ENCODE assay signal across 7 mouse cellular contexts in genomic region chr6:83107566-83108400, GRCm38 (mm10). TPM values are rescaled to one million over a fixed set of nuclear protein-coding genes. Genes with fewer than 3 reads are reported as not detected.
DNase-seq lines count a peak whose midpoint lies in the region; ATAC-seq and TF ChIP-seq lines count a peak whose summit lies in the region.

No protein-coding gene starts in this region.

- no peak for TF ChIP-seq POLR2A in bone marrow macrophage, adult 2 months (IDR thresholded peaks at IDR 0.05; ENCODE audit: borderline replicate concordance, low read depth, low read length)

- intact Hi-C loops in heart, postnatal 14 days (cut with DNase I) = no loop called here

- peaks cover 10% of the 10 kb centered on the region for H3K4me1 ChIP-seq in bone marrow macrophage, adult 2 months (ENCODE audit: control insufficient read depth, insufficient read depth, low read length)

- DNase-seq in MEL-GATA-1-ER (ENCODE audit: extremely low read depth, low read depth) = peak; percentile 59
- DNase-seq in heart, postnatal 14 days = peak; percentile 76 to 85
- peak in 1 of 2 experiments; percentile 75 for DNase-seq in layer of hippocampus, adult 2 months (ENCODE audit: low spot score in 2 of 2)
- DNase-seq in lung, postnatal 25 days (ENCODE audit: low spot score) = peak; percentile 70
- peak; percentile 85 for DNase-seq in right cerebral cortex, postnatal 14 days

- H3K4me3 ChIP-seq in bone marrow macrophage, adult 2 months (ENCODE audit: insufficient read depth, low read length) = peak overlapping the region; percentile 89
- peak overlapping the region; percentile 94; the same call in 1 of the 2 replicates for H3K4me3 ChIP-seq in layer of hippocampus, adult 2 months

- ATAC-seq in erythroblast, adult 5-6 weeks (replicated peaks; ENCODE audit: low FRiP score, poor library complexity, severe bottlenecking) = peak; percentile 78

- peak; percentile 54; the same call in 1 of the 2 replicates for TF ChIP-seq CTCF in bone marrow macrophage, adult 2 months (IDR thresholded peaks at IDR 0.05; ENCODE audit: low read depth, low read length)
- TF ChIP-seq CTCF in layer of hippocampus, adult 2 months (conservative IDR thresholded peaks at IDR 0.05) = peak; percentile 85

- no peak overlapping the region for H3K27ac ChIP-seq in bone marrow macrophage, adult 2 months (ENCODE audit: insufficient read depth, low read depth, low read length)
- H3K27ac ChIP-seq in layer of hippocampus, adult 2 months = peak overlapping the region; percentile 98

RNA-seq across cellular contexts. Expression of gene Mrpl53, which starts 1.1 kb away (rescaled TPM):
- 26.5 and 26.9 TPM in 2 replicates for polyA plus RNA-seq in bone marrow macrophage, adult 2 months (2012; ENCODE audit: insufficient read depth, insufficient read length, missing spikeins)
- 21.7 and 33.9 TPM in 2 replicates for total RNA-seq in erythroblast, adult 5-6 weeks (2015; ENCODE audit: low replicate concordance)
- 6.6 and 14.8 TPM in 2 replicates for total RNA-seq in erythroblast, adult 5-6 weeks (2017; ENCODE audit: low replicate concordance)
- total RNA-seq in heart, postnatal 14 days (2021) = 100 to 1,000 TPM; 133 to 136 TPM
- 10 to 100 TPM; 64.9 to 67.4 TPM for total RNA-seq in layer of hippocampus, adult 2 months (2021)

RNA-seq across cellular contexts. Expression of gene Gm42688, which starts 6.4 kb away (rescaled TPM):
- polyA plus RNA-seq in bone marrow macrophage, adult 2 months (2012; ENCODE audit: insufficient read depth, insufficient read length, missing spikeins) = 5.5 and 6.1 TPM in 2 replicates
- 0.19 TPM in 1 of 2 replicates, not detected in the other for total RNA-seq in erythroblast, adult 5-6 weeks (2015; ENCODE audit: low replicate concordance)
- total RNA-seq in erythroblast, adult 5-6 weeks (2017; ENCODE audit: low replicate concordance) = 0.94 TPM in 1 of 2 replicates, not detected in the other
- 1 to 10 TPM; 1.4 to 1.6 TPM for total RNA-seq in heart, postnatal 14 days (2021)
- total RNA-seq in layer of hippocampus, adult 2 months (2021) = 1 to 10 TPM; 8.5 to 9.5 TPM

RNA-seq across cellular contexts. Expression of gene Ccdc142, which starts 6.4 kb away (rescaled TPM):
- polyA plus RNA-seq in bone marrow macrophage, adult 2 months (2012; ENCODE audit: insufficient read depth, insufficient read length, missing spikeins) = 3.2 and 6.1 TPM in 2 replicates
- total RNA-seq in erythroblast, adult 5-6 weeks (2015; ENCODE audit: low replicate concordance) = not detected in 2 replicates
- 0.98 TPM in 1 of 2 replicates, not detected in the other for total RNA-seq in erythroblast, adult 5-6 weeks (2017; ENCODE audit: low replicate concordance)
- total RNA-seq in heart, postnatal 14 days (2021) = 1 to 10 TPM; 1.0 to 1.8 TPM
- 1 to 10 TPM; 7.7 to 9.1 TPM for total RNA-seq in layer of hippocampus, adult 2 months (2021)

RNA-seq across cellular contexts. Expression of gene Mogs, which starts 7.5 kb away (rescaled TPM):
- 16.1 and 17.1 TPM in 2 replicates for polyA plus RNA-seq in bone marrow macrophage, adult 2 months (2012; ENCODE audit: insufficient read depth, insufficient read length, missing spikeins)
- total RNA-seq in erythroblast, adult 5-6 weeks (2015; ENCODE audit: low replicate concordance) = 5.8 and 11.3 TPM in 2 replicates
- total RNA-seq in erythroblast, adult 5-6 weeks (2017; ENCODE audit: low replicate concordance) = 13.8 and 18.5 TPM in 2 replicates
- 10 to 100 TPM; 10.4 to 11.4 TPM for total RNA-seq in heart, postnatal 14 days (2021)
- total RNA-seq in layer of hippocampus, adult 2 months (2021) = 10 to 100 TPM; 24.0 to 26.4 TPM

RNA-seq across cellular contexts. Expression of gene Wbp1, which starts 13.6 kb away (rescaled TPM):
- 20.3 and 27.1 TPM in 2 replicates for polyA plus RNA-seq in bone marrow macrophage, adult 2 months (2012; ENCODE audit: insufficient read depth, insufficient read length, missing spikeins)
- 7.1 and 18.8 TPM in 2 replicates for total RNA-seq in erythroblast, adult 5-6 weeks (2015; ENCODE audit: low replicate concordance)
- total RNA-seq in erythroblast, adult 5-6 weeks (2017; ENCODE audit: low replicate concordance) = 18.3 and 42.2 TPM in 2 replicates
- 10 to 100 TPM; 72.4 to 80.1 TPM for total RNA-seq in heart, postnatal 14 days (2021)
- 10 to 100 TPM; 55.9 to 56.1 TPM for total RNA-seq in layer of hippocampus, adult 2 months (2021)
